ENCODE assay signal across 13 mouse cellular contexts in the genomic region with DNA sequence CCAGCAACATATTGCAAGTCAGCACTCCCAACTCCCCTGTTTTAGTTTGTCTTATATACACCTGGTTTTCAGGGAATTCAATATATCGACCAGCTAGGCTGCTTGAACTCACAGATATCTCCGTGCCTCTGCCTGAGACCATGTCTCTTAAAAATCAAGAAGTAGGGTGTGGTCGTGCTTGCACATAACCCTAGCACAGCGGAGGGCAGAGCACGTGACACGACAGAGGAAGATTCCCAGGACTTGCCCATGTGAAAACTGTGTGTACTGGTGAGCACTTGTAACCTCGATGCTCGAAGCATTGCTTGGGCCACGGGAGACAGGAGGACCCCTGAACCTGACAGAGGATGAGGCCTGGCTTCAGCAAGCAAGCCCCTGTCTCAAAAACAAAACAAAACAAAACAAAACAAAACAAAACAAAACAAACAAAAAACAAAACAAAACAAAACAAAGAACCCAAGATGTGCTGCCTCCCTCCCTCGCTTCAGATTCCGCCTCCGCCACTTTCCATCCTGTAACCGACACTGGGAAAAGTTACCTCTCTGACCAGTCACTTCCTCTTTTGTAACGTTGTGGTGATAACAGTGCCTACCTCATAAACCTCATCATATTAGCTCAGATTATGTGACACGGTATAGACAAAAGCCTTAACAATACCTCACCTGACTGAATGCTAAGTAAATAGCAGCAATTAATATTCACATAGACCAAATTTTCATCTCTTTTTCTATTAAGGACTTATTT. TPM values are rescaled to one million over a fixed set of nuclear protein-coding genes. Genes with fewer than 3 reads are reported as not detected.
A peak's percentile ranks its signal among the peaks of the same experiment; 100 is the strongest.
DNase-seq lines count a peak whose midpoint lies in the region; ATAC-seq and TF ChIP-seq lines count a peak whose summit lies in the region.
"Had no signal": no experiment of that assay in that cellular context is flagged by ENCODE, and none has a peak within 500 bp of the region (broad histone marks: within the 10 kb centered on the region; RNA-seq: fewer than 3 reads in every experiment).

No protein-coding gene starts in this region.

- H3K4me2 ChIP-seq in midbrain, postnatal 0 days (ENCODE audit: low read depth, low read length, poor library complexity, severe bottlenecking), result no peak overlapping the region
- H3K4me2 ChIP-seq: forebrain, embryonic 12.5 days; neural tube, embryonic 13.5 days had no signal

- WGBS in midbrain, postnatal 0 days, result 86% methylated on average over 15 of the region's 15 CpGs

- DNase-seq in lung, postnatal 36 days, result peak; percentile 55
- DNase-seq in lung, postnatal 10 days, result no peak
- peak; percentile 75 for DNase-seq in MEL-GATA-1-ER (ENCODE audit: extremely low read depth, low read depth)
- DNase-seq in induced T-regulatory cell, adult 2 months (ENCODE audit: low read depth), result peak; percentile 69
- DNase-seq in neural tube, embryonic 10.5 days (ENCODE audit: extremely low spot score, low spot score), result no peak
- DNase-seq in midbrain, postnatal 0 days (ENCODE audit: low spot score), result no peak
- no peak for DNase-seq in urinary bladder, adult 18-20 months (ENCODE audit: low spot score in 2 of 2)
- DNase-seq: kidney, adult 8-10 months; thymus, postnatal 36 days had no signal

- peaks cover 82% of the 10 kb centered on the region for H3K36me3 ChIP-seq in megakaryocyte, embryonic 14.5 days (replicated peaks; ENCODE audit: low read length)
- no peaks in the 10 kb centered on the region for H3K36me3 ChIP-seq in midbrain, postnatal 0 days (ENCODE audit: insufficient read depth, low read length)
- H3K36me3 ChIP-seq: forebrain, embryonic 12.5 days; neural tube, embryonic 13.5 days had no signal

- no peak for ATAC-seq in midbrain, postnatal 0 days (ENCODE audit: low FRiP score)

- no peak overlapping the region for H3K27ac ChIP-seq in midbrain, postnatal 0 days (ENCODE audit: low read depth, low read length)
- H3K27ac ChIP-seq: forebrain, embryonic 12.5 days; macrophage; neural tube, embryonic 13.5 days had no signal

- peak overlapping the region; percentile 72 for H3K4me3 ChIP-seq in megakaryocyte, embryonic 14.5 days (replicated peaks)
- no peak overlapping the region for H3K4me3 ChIP-seq in midbrain, postnatal 0 days (ENCODE audit: low read depth, low read length)
- H3K4me3 ChIP-seq: forebrain, embryonic 12.5 days; neural tube, embryonic 13.5 days had no signal

- peaks cover 100% of the 10 kb centered on the region for H3K4me1 ChIP-seq in megakaryocyte, embryonic 14.5 days
- H3K4me1 ChIP-seq in midbrain, postnatal 0 days (ENCODE audit: insufficient read depth, low read length), result no peaks in the 10 kb centered on the region; the same call in 1 of the 2 replicates

- no peaks in the 10 kb centered on the region for H3K9me3 ChIP-seq in megakaryocyte, embryonic 14.5 days
- no peaks in the 10 kb centered on the region for H3K9me3 ChIP-seq in midbrain, postnatal 0 days (ENCODE audit: low read length)
- H3K9me3 ChIP-seq: forebrain, embryonic 12.5 days; neural tube, embryonic 13.5 days had no signal

- no peak overlapping the region for H3K9ac ChIP-seq in midbrain, postnatal 0 days (replicated peaks; ENCODE audit: low read length, poor library complexity, severe bottlenecking)
- H3K9ac ChIP-seq: forebrain, embryonic 12.5 days; neural tube, embryonic 13.5 days had no signal

- TF ChIP-seq CTCF in midbrain, postnatal 0 days (IDR thresholded peaks at IDR 0.05), result no peak

- H3K27me3 ChIP-seq in megakaryocyte, embryonic 14.5 days (replicated peaks), result no peaks in the 10 kb centered on the region
- peaks cover 8% of the 10 kb centered on the region; the same call in 1 of the 2 replicates for H3K27me3 ChIP-seq in midbrain, postnatal 0 days (ENCODE audit: insufficient read depth, low read length)

RNA-seq across cellular contexts. Expression of gene Vamp5, which starts 5.3 kb away (rescaled TPM):
- 12.5 and 61.7 TPM in 2 replicates for polyA plus RNA-seq in megakaryocyte, embryonic 14.5 days (2012; ENCODE audit: insufficient read depth, low replicate concordance)
- total RNA-seq in midbrain, postnatal 0 days (2014; rRNA removed), result 6.5 and 19.3 TPM in 2 replicates
- 14.4 and 14.5 TPM in 2 replicates for polyA plus RNA-seq in midbrain, postnatal 0 days (2015; fragmentation: Nextera tagmentation; extraction: Ambion mirVana)

RNA-seq across cellular contexts. Expression of gene Rnf181, which starts 8.2 kb away (rescaled TPM):
- 64.6 and 113 TPM in 2 replicates for polyA plus RNA-seq in megakaryocyte, embryonic 14.5 days (2012; ENCODE audit: insufficient read depth, low replicate concordance)
- 64.5 and 87.3 TPM in 2 replicates for total RNA-seq in midbrain, postnatal 0 days (2014; rRNA removed)
- polyA plus RNA-seq in midbrain, postnatal 0 days (2015; fragmentation: Nextera tagmentation; extraction: Ambion mirVana), result 120 and 131 TPM in 2 replicates

RNA-seq across cellular contexts. Expression of gene Vamp8, which starts 15.5 kb away (rescaled TPM):
- 31.1 and 174 TPM in 2 replicates for polyA plus RNA-seq in megakaryocyte, embryonic 14.5 days (2012; ENCODE audit: insufficient read depth, low replicate concordance)
- total RNA-seq in midbrain, postnatal 0 days (2014; rRNA removed), result 6.0 and 11.6 TPM in 2 replicates
- polyA plus RNA-seq in midbrain, postnatal 0 days (2015; fragmentation: Nextera tagmentation; extraction: Ambion mirVana), result 23.7 and 24.8 TPM in 2 replicates

RNA-seq across cellular contexts. Expression of gene Tmem150a, which starts 19.7 kb away (rescaled TPM):
- 48.1 and 129 TPM in 2 replicates for polyA plus RNA-seq in megakaryocyte, embryonic 14.5 days (2012; ENCODE audit: insufficient read depth, low replicate concordance)
- total RNA-seq in midbrain, postnatal 0 days (2014; rRNA removed), result 23.1 and 28.5 TPM in 2 replicates
- polyA plus RNA-seq in midbrain, postnatal 0 days (2015; fragmentation: Nextera tagmentation; extraction: Ambion mirVana), result 12.9 and 14.9 TPM in 2 replicates

RNA-seq across cellular contexts. Expression of gene 0610030E20Rik, which starts 27.9 kb away (rescaled TPM):
- 3.9 and 10.7 TPM in 2 replicates for polyA plus RNA-seq in megakaryocyte, embryonic 14.5 days (2012; ENCODE audit: insufficient read depth, low replicate concordance)
- 9.5 and 10.0 TPM in 2 replicates for total RNA-seq in midbrain, postnatal 0 days (2014; rRNA removed)
- 13.3 and 14.7 TPM in 2 replicates for polyA plus RNA-seq in midbrain, postnatal 0 days (2015; fragmentation: Nextera tagmentation; extraction: Ambion mirVana)

Comparison
In these comparisons a context has a peak if more than half of its experiments do, and no peak if none do; other contexts are left out.
1. DNase-seq: peak in lung, postnatal 36 days (single experiment), MEL-GATA-1-ER (single experiment) and induced T-regulatory cell, adult 2 months (single experiment); none in lung, postnatal 10 days (single experiment), neural tube, embryonic 10.5 days (single experiment), midbrain, postnatal 0 days (single experiment) and urinary bladder, adult 18-20 months (0 of 2).